Mouse (Mus musculus) erythroid progenitor cell, adult 5-6 weeks (primary cell): ENCODE data around the gene Psme1. TPM values are rescaled to one million over a fixed set of nuclear protein-coding genes. Genes with fewer than 3 reads are reported as not detected.

Experiments used
- ATAC-seq: replicated peaks from 2 replicates; pipeline ENCODE4 v1.8.0; 2016; ENCODE audit warnings: moderate number of reproducible peaks, mild to moderate bottlenecking, moderate TSS enrichment, inconsistent platforms; ENCODE audit not compliant: poor library complexity, low FRiP score, severe bottlenecking
- total RNA-seq, 2 experiments: library from RNA; stranded (forward) in 1 of 2; stranded (reverse) in 1 of 2; fragments of 150-400 nt in 1 of 2; fragments of 186-747, 209-891 nt in 1 of 2; gene quantifications; 2 replicates each; pipeline versions ENCODE4 v1.2.3 to v1.2.4; 2015 to 2017; ENCODE audit warnings: low replicate concordance in 2 of 2

The Psme1 gene
- total RNA-seq, 2 experiments from 2014 or later = 64.8 to 391 TPM

DNA sequence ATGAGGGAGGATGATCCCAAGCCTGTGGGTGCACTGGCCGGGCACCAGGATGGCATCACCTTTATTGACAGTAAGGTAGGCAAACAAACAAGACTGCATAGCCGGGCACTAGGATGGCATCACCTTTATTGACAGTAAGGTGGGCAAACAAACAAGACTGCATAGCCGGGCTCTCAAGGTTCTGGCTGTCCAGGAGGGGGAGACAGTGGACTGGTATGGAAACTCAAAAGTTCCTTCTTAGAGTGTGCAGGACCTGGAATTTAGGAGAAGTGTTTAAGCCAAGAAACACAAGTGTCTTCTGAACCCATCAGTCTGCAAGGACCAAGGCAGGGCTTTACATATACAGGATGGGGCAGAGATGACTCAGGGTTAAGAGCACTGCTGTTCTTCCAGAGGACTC, 12.2 kb upstream of the Psme1 start:
- ATAC-seq = no peak

- ATAC-seq = no peak
Measured at GRCm38 (mm10) chr14:55567496-55567895, 10.4 kb upstream of the Psme1 start.

GRCm38 (mm10) chr14:55570588-55570987, 7.3 kb upstream of the Psme1 start:
- no peak for ATAC-seq

DNA sequence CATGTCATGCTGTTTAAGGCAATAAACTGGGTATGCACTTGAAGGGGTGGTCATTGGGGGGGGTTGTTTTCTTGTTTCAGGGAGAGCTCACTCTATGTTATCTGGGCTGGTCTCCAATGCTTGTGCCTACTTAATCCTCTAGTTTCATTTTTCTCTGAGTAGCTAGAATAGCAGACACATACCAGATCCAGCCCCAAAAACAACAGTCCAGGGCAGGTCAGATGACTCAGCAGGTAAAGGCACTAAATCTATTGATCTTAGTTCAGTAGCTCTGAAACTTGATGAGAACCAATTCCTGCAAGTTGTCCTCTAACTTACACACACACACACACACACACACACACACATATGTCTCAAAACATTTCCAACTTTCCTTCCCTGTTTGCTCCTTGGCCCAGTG, 6.2 kb upstream of the Psme1 start:
- ATAC-seq = no peak

DNA sequence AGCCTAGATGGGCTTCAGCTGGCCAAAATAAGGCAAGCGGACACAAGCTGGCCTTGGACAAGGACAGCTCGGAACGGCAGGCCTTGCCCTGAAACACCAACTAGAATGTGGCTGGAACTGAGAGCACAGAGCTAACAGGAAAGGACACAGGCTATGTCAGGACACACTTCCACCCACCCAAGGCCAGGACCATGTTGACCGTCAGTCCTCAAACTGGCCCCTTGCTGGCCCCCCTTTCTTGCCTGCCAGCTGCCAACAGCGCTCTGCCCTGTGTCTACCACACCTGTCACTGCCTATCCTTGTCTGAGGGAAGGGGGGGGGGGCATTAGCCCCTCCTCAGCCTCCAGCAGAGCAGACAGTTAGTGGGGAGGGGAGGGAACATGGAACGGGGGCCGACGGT, 2.6 kb upstream of the Psme1 start, which contains the start of gene Fitm1:
Gene Fitm1 (plus strand): TSS at position 316 of the 400 bp plus-strand sequence.
- no peak for ATAC-seq

DNA sequence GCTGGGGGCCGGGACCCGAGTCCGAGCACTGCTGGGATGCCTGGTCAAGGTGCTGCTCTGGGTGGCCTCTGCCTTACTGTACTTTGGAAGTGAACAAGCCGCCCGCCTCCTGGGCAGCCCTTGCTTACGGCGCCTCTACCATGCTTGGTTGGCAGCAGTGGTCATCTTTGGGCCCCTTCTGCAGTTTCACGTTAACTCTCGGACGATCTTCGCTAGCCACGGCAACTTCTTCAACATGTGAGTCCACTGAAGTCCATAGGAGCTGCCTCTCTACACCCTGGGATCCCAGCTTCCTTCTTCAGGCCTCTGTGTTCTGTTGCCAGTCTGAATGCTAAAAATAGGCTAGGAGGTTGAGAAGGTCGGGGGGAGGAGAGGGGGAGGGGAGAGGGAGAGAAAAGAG, 2.2 kb upstream of the Psme1 start:
- no peak for ATAC-seq

DNA sequence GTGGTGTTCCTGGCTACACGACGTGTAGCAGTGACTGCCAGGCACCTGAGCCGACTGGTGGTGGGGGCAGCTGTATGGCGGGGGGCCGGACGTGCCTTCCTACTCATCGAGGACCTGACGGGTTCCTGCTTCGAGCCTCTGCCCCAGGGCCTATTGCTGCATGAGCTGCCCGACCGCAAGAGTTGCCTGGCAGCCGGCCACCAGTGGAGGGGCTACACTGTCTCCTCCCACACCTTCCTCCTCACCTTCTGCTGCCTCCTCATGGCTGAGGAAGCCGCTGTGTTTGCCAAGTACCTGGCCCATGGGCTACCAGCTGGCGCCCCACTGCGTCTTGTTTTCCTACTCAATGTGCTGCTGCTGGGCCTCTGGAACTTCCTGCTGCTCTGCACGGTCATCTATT, 1.5 kb upstream of the Psme1 start:
- ATAC-seq = no peak

DNA sequence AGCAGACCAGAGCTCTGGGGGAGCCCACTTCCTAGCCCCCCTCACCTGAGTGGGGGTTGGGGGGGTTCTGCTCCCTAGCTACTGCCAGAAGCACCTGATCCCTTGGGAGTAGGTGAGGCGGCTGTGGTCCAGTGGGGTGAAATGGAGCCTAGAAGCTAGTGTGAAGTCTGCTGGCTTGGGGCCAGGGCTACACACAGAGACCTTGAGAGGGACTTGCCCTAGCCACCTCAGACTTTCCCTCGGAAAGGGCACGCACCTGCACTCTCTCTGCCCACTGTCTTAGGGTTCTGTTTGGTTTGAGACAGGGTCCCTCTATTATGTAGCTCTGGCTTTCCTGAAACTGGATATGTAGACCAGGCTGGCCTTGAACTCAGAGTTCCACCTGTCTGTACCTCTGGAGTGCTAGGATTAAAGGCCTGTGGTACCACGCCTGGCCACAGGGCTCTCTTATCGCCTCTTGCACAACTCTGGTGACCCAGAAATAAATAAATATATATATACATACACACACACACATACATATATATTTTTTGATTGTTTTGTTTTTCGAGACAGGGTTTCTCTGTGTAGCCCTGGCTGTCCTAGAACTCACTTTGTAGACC, 846 bp downstream of the Psme1 start:
- ATAC-seq = peak; percentile 61

GRCm38 (mm10) chr14:55579511-55580496, 1.9 kb downstream of the Psme1 start:
- ATAC-seq = no peak

DNA sequence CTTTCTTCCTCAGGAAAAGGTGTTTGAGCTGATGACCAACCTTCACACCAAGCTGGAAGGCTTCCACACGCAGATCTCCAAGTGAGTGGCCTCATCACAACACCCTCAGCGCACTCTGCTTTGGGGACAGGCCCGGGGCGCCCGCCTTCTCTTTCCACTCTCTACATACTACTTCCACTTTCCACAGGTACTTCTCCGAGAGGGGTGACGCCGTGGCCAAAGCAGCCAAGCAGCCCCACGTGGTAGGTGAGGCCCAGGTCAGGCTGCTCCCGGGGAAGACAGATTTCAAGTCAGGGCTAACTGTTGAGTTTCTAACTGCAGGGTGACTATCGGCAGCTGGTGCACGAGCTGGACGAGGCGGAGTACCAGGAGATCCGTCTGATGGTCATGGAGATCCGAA, 2.8 kb downstream of the Psme1 start:
- no peak for ATAC-seq

GRCm38 (mm10) chr14:55581981-55582681, 4.2 kb downstream of the Psme1 start:
- no peak for ATAC-seq

DNA sequence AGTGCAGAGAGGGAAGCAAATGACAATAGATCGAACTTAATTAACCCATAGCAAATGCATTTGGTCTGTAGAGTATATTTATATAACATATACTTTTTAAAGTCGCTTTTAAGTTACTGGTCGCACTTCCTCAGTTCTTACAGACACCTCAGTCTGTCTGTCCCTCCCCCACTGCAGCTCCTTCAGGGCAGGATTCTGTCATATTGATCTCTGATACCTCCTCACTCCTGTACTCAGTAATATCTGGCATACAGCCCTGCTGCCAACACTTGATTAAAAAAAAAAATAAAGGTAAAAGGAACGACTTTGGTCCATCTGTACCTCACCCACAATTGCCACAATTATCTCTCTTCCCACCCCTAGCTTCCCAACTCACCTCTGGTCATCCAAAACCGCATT, 6.4 kb downstream of the Psme1 start:
- ATAC-seq = no peak

DNA sequence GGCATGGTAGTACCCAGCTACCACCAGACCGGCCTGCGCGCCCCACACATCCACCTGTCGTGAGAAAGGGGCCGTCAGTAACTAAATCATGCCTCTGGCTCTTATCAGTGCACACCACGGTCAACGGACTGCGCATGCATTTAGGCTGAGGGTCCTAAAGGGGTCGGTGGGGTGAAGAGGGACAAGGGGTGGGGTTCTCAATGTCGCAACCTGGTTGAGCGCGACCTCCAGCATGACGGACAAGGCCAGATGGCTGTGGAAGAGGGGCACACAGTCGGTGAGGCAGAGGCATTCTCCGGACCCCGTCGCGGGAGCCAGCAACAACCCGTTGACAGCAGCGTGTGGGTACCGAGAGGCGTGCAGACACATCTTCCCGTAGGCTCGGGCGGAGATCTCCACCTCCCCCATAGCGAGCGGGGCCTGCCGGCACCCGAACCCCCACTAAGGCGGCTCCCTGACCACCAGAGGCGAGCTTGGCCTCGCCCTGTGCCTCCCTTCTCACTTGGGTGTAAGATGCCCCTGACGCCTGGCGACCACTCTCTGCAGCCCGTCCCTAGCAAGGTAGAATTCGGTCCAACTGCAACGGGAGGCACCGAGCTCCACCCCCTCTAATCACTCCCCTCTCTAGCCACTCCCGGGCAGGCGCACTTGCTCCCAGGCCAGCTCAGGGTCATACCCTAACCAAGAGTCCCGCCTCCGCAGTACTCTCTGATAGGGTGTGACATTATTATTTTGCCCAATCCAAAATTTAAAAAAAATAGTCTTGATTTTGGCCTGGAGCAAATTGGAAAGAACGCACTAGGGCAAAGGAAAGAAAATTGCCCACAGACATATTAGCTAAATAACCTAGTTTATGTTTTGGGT, 7.0 kb downstream of the Psme1 start, which contains the start of gene Emc9:
Gene Emc9 (minus strand): TSS at position 601 of the 864 bp plus-strand sequence.
- peak; percentile 85 for ATAC-seq

DNA sequence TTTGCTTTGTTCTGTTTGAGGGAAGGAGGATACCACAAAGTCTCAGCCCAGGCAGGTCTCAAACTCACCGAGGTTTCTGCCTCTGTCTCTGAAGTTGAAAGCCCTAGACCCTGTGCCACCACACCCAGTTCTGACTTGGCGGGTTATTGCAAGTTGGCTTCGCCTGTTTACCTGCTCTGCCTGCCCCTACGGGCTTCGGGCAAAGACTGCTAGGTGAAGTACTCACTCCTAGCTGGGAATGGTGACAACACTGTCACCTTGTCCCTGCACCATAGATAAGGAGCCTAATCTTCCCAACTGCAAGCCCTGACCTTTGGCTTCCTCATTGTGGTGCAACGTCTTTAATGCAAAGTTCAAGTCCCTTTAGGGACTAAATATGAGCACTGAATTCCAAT, 7.6 kb downstream of the Psme1 start:
- ATAC-seq = peak; percentile 50

GRCm38 (mm10) chr14:55586149-55586548, 8.2 kb downstream of the Psme1 start:
- peak; percentile 48 for ATAC-seq

DNA sequence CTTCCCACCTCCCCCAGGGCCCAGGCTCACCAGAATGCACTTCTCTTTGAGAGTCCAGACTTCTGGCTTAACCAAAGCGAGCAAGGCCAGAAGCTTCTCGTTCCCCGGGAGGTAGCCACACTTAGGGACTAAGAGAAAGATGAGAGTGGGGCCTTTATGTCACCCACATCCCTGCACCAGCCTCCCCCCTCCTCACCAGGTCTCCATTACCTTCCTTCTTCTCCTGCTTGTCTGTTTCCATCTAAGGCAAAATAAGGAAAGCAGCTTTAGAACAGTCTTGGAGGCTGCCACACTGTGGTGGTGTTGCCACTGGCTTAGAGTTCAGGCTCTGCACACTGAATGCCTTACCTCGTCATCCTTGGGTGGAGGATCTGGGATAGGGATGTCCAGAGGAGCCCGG, 11.3 kb downstream of the Psme1 start:
- no peak for ATAC-seq

DNA sequence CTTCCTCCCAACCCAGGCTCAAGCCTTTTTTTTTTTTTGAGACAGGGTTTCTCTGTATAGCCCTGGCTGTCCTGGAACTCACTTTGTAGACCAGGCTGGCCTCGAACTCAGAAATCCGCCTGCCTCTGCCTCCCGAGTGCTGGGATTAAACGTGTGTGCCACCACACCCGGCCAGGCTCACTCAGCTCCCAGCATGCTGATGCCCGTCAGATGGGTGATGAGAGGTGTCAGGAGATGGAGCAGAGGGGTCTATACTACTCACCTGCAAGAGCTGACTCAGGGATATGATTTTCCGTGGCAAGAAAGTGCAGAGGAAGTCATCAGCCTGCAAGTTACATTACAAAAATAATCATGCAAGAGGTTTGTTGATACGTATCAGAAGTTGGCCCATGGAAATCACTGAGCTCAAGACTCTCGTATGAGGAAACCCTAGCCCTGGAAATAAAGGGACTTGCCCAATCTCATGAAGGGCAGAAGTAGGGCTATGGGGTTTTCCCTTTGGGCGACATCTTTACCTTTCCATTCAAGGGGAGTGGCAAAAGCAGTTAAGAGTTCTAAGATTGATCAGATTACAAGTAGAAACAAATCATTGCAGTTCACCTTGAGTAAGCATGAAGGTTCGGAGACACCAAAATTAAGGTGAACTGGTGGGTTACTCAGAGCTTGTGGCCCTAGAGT, 12.0 kb downstream of the Psme1 start:
- ATAC-seq = no peak

- peak; percentile 79 for ATAC-seq
Measured at GRCm38 (mm10) chr14:55590748-55591330, 12.9 kb downstream of the Psme1 start, which contains the start of gene Psme2. Gene Psme2 (minus strand): TSS chr14:55591113.
